Mouse (Mus musculus): ENCODE data around the gene Wfdc15a. TPM values are rescaled to one million over a fixed set of nuclear protein-coding genes. Genes with fewer than 3 reads are reported as not detected.
"Not testable (repeated sequence)": the region's sequence is repeated elsewhere in the genome, so short reads cannot be mapped to it uniquely, and the experiment has no call there.

Wfdc15a gene
- not detected in 2 replicates for polyA plus RNA-seq (2015; fragmentation: Nextera tagmentation; extraction: Ambion mirVana)

DNA sequence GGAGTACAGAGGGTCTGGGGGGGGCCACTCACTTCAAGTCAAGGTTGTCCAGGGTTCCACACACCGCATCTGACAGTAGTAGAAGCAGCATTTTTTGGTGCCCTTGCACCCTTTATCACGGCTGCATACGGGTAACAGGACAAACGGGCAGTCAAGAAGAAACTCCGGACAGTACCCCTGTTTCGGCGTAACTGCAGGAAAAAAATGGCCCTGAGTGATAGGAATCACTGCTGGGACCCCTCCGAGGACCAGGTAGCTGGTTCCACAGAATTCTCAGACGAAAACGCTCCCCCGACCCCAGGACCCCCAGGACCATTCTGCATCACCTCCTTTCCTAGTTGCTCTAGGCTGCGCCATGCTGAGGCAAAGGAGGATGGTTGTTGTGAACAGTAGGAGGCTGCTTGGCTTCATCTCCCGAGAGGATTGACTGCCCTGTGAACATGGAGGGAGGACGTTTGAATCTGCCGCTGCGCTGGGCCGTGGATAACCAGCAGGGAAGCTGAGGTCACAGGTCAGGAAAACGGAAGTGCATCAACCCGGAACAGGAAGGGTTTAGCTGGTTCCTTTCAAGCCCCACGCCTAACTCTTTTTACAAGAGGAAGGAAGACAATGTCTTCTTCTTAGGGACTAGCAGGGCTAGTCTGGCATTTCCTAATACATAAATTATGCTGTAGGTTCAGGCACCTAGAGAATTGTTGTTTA, at the start of gene Wfdc15a:
TSS of gene Wfdc15a (minus strand) at position 505 of the 702 bp plus-strand sequence.
- Histone ChIP-seq H3K9ac (no peak within 1 kb of the TSS), H3K4me2 (no peak within 1 kb of the TSS), H3K36me3 (replicated peaks) (no peaks in the 10 kb centered on the region), H3K4me3 (replicated peaks) (no peak within 1 kb of the TSS), H3K9me3 (replicated peaks) (no peaks in the 10 kb centered on the region), H3K27me3 (no peaks in the 10 kb centered on the region), H3K4me1 (replicated peaks) (no peaks in the 10 kb centered on the region), H3K27ac (replicated peaks) (no peak within 1 kb of the TSS)
- 63% methylated on average over 20 of the region's 20 CpGs for WGBS (ENCODE audit: insufficient replicate concordance)
- no peak for ATAC-seq (ENCODE audit: insufficient read depth)

GRCm38 (mm10) chr2:164238366-164238765, 38.4 kb upstream of the Wfdc15a start, which contains the start of gene Svs2:
Gene Svs2 (minus strand): TSS chr2:164238466.
- H3K9me3 ChIP-seq (replicated peaks): no peaks in the 10 kb centered on the region
- H3K9ac ChIP-seq: no peak within 1 kb of the TSS
- H3K4me3 ChIP-seq (replicated peaks): no peak within 1 kb of the TSS
- H3K4me2 ChIP-seq: no peak within 1 kb of the TSS
- no peaks in the 10 kb centered on the region for H3K27me3 ChIP-seq
- 53% methylated on average over 3 of the region's 3 CpGs for WGBS (ENCODE audit: insufficient replicate concordance)
- H3K27ac ChIP-seq (replicated peaks): no peak within 1 kb of the TSS
- ATAC-seq (ENCODE audit: insufficient read depth): no peak
- H3K36me3 ChIP-seq (replicated peaks): no peaks in the 10 kb centered on the region
- H3K4me1 ChIP-seq (replicated peaks): no peaks in the 10 kb centered on the region

GRCm38 (mm10) chr2:164232671-164233070, 32.7 kb upstream of the Wfdc15a start:
- Histone ChIP-seq H3K36me3 (replicated peaks) (no peaks in the 10 kb centered on the region), H3K27ac (replicated peaks) (no peak overlapping the region), H3K4me1 (replicated peaks) (no peaks in the 10 kb centered on the region), H3K9ac (no peak overlapping the region), H3K4me3 (replicated peaks) (no peak overlapping the region), H3K9me3 (replicated peaks) (no peaks in the 10 kb centered on the region), H3K4me2 (no peak overlapping the region), H3K27me3 (no peaks in the 10 kb centered on the region)
- ATAC-seq (ENCODE audit: insufficient read depth): no peak
- 70% methylated on average over 8 of the region's 8 CpGs for WGBS (ENCODE audit: insufficient replicate concordance)

GRCm38 (mm10) chr2:164228361-164229070, 28.6 kb upstream of the Wfdc15a start:
- 63% methylated on average over 8 of the region's 8 CpGs for WGBS (ENCODE audit: insufficient replicate concordance)
- Histone ChIP-seq H3K9ac (no peak overlapping the region), H3K4me3 (replicated peaks) (no peak overlapping the region), H3K27ac (replicated peaks) (no peak overlapping the region), H3K9me3 (replicated peaks) (no peaks in the 10 kb centered on the region), H3K36me3 (replicated peaks) (no peaks in the 10 kb centered on the region), H3K4me2 (no peak overlapping the region), H3K27me3 (no peaks in the 10 kb centered on the region), H3K4me1 (replicated peaks) (no peaks in the 10 kb centered on the region)
- no peak for ATAC-seq (ENCODE audit: insufficient read depth)

GRCm38 (mm10) chr2:164221522-164221921, 21.6 kb upstream of the Wfdc15a start, which contains the start of gene Wfdc15b:
Gene Wfdc15b (minus strand): TSS chr2:164221660.
- no peak for ATAC-seq (ENCODE audit: insufficient read depth)
- no peaks in the 10 kb centered on the region for H3K27me3 ChIP-seq
- H3K27ac ChIP-seq (replicated peaks): no peak within 1 kb of the TSS
- no peaks in the 10 kb centered on the region for H3K4me1 ChIP-seq (replicated peaks)
- H3K9ac ChIP-seq: no peak within 1 kb of the TSS
- no peaks in the 10 kb centered on the region for H3K36me3 ChIP-seq (replicated peaks)
- no peak within 1 kb of the TSS for H3K4me2 ChIP-seq
- H3K4me3 ChIP-seq (replicated peaks): no peak within 1 kb of the TSS
- WGBS (ENCODE audit: insufficient replicate concordance): 62% methylated on average over 11 of the region's 11 CpGs
- H3K9me3 ChIP-seq (replicated peaks): no peaks in the 10 kb centered on the region

- H3K9me3 ChIP-seq (replicated peaks): no peaks in the 10 kb centered on the region
These were observed 19.4 kb upstream of the Wfdc15a start for GRCm38 (mm10) chr2:164219295-164219694.

DNA sequence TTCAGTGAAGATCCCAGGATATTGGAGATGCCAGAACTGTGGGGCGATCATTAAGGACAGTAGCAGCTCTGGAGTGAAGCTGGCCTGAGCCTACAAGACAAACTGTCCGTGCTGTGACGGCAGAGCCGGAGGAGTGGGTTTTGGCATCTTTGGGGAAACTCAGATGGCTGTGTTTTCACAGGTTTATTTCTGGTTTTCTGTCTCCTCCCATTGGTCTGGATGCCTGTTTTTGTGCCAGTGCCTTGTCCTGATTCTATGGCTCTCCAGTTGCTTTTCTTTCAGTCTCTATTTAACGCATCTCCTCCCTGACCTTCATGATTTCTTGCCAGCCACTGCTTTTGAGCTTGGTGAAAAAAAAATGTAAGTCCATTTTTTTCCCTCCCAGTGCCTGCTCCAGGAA, 12.8 kb upstream of the Wfdc15a start:
- H3K36me3 ChIP-seq (replicated peaks): no peaks in the 10 kb centered on the region
- no peaks in the 10 kb centered on the region for H3K27me3 ChIP-seq
- no peak for ATAC-seq (ENCODE audit: insufficient read depth)
- H3K4me2 ChIP-seq: no peak overlapping the region
- H3K4me3 ChIP-seq (replicated peaks): no peak overlapping the region
- no peaks in the 10 kb centered on the region for H3K4me1 ChIP-seq (replicated peaks)
- no peaks in the 10 kb centered on the region for H3K9me3 ChIP-seq (replicated peaks)
- no peak overlapping the region for H3K9ac ChIP-seq
- WGBS (ENCODE audit: insufficient replicate concordance): 74% methylated on average over 5 of the region's 5 CpGs
- H3K27ac ChIP-seq (replicated peaks): no peak overlapping the region

More at GRCm38 (mm10) chr2:164219295-164219694, 19.4 kb upstream of the Wfdc15a start:
- no peak overlapping the region for H3K9ac ChIP-seq
- no peaks in the 10 kb centered on the region for H3K36me3 ChIP-seq (replicated peaks)
- no peak overlapping the region for H3K4me3 ChIP-seq (replicated peaks)
- no peaks in the 10 kb centered on the region for H3K4me1 ChIP-seq (replicated peaks)
- no peak overlapping the region for H3K4me2 ChIP-seq
- H3K27me3 ChIP-seq: no peaks in the 10 kb centered on the region
- WGBS (ENCODE audit: insufficient replicate concordance): 70% methylated on average over 9 of the region's 9 CpGs
- no peak for ATAC-seq (ENCODE audit: insufficient read depth)
- H3K27ac ChIP-seq (replicated peaks): no peak overlapping the region

GRCm38 (mm10) chr2:164210892-164211291, 11.0 kb upstream of the Wfdc15a start:
- Histone ChIP-seq H3K36me3 (replicated peaks) (no peaks in the 10 kb centered on the region), H3K9me3 (replicated peaks) (no peaks in the 10 kb centered on the region), H3K27me3 (no peaks in the 10 kb centered on the region), H3K27ac (replicated peaks) (no peak overlapping the region), H3K9ac (no peak overlapping the region), H3K4me2 (no peak overlapping the region), H3K4me1 (replicated peaks) (no peaks in the 10 kb centered on the region), H3K4me3 (replicated peaks) (no peak overlapping the region)
- WGBS (ENCODE audit: insufficient replicate concordance): 73% methylated on average over 4 of the region's 4 CpGs
- ATAC-seq (ENCODE audit: insufficient read depth): no peak

DNA sequence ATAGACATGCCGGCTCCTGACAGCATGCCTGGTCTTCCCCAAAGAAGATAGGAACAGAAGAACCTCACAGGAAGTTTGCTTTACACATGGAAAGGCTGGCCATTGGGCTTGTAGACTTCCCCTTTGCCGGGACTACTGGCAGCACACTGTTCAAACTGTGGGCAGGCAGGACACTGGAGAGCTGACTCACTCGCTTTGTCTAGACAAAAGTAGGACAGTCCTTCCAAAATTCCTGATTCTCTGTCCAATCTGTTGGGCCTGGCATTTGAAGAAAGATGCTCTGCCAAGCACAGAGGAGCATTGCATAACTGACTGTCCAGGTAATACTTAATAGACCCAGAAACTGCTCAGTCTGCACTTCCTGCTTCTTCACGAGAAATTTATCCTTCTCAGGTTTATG, 6.7 kb upstream of the Wfdc15a start:
- 35% methylated on average over 4 of the region's 4 CpGs for WGBS (ENCODE audit: insufficient replicate concordance)
- H3K4me1 ChIP-seq (replicated peaks): no peaks in the 10 kb centered on the region
- H3K36me3 ChIP-seq (replicated peaks): no peaks in the 10 kb centered on the region
- no peak overlapping the region for H3K27ac ChIP-seq (replicated peaks)
- no peak overlapping the region for H3K4me3 ChIP-seq (replicated peaks)
- no peaks in the 10 kb centered on the region for H3K9me3 ChIP-seq (replicated peaks)
- no peaks in the 10 kb centered on the region for H3K27me3 ChIP-seq
- H3K9ac ChIP-seq: no peak overlapping the region
- no peak overlapping the region for H3K4me2 ChIP-seq
- ATAC-seq (ENCODE audit: insufficient read depth): no peak

GRCm38 (mm10) chr2:164206011-164206410, 6.1 kb upstream of the Wfdc15a start:
- H3K36me3 ChIP-seq (replicated peaks); H3K9ac ChIP-seq; H3K9me3 ChIP-seq (replicated peaks); H3K27me3 ChIP-seq; H3K27ac ChIP-seq (replicated peaks); ATAC-seq (ENCODE audit: insufficient read depth); H3K4me2 ChIP-seq; H3K4me1 ChIP-seq (replicated peaks); H3K4me3 ChIP-seq (replicated peaks): not testable (repeated sequence)
- WGBS (ENCODE audit: insufficient replicate concordance): 68% methylated on average over 10 of the region's 10 CpGs

DNA sequence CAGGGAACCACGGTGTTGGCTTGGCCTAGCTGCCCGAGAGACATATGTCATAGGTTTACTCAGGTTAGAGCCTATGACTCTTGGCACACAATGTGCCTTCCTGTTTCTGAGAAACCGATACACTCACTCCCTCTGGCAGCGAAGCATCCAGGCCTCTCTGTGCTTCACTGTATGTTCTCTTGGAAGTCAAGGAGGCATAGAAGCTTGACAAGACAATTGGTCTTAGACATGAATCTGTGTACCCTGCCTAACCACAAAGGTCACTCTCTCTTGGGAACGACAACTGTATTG, 3.3 kb downstream of the Wfdc15a start:
- Histone ChIP-seq H3K27me3 (no peaks in the 10 kb centered on the region), H3K36me3 (replicated peaks) (no peaks in the 10 kb centered on the region), H3K4me2 (no peak overlapping the region), H3K27ac (replicated peaks) (no peak overlapping the region), H3K9ac (no peak overlapping the region), H3K4me1 (replicated peaks) (no peaks in the 10 kb centered on the region), H3K4me3 (replicated peaks) (no peak overlapping the region), H3K9me3 (replicated peaks) (no peaks in the 10 kb centered on the region)
- 65% methylated on average over 5 of the region's 5 CpGs for WGBS (ENCODE audit: insufficient replicate concordance)
- ATAC-seq (ENCODE audit: insufficient read depth): no peak

Data from liver, embryonic 15.5 days (tissue).